Mouse (Mus musculus): Measurements from ENCODE around the gene Cisd1.

GRCm38 (mm10) chr10:71347509-71347949 is 2.8 kb upstream of the Cisd1 start, which contains the start of gene Ipmk:
- peak; percentile 81 for TF ChIP-seq POLR2A (IDR thresholded peaks at IDR 0.05; ENCODE audit: low read depth, low read length)
- TF ChIP-seq CTCF (IDR thresholded peaks at IDR 0.05; ENCODE audit: borderline replicate concordance, insufficient read depth, low read length), result no peak
